Mouse (Mus musculus): ENCODE data around the gene Srrm4. TPM values are rescaled to one million over a fixed set of nuclear protein-coding genes. Genes with fewer than 3 reads are reported as not detected.

Srrm4 gene
- 0.42 and 0.48 TPM in 2 replicates for polyA plus RNA-seq (2015; fragmentation: Nextera tagmentation; extraction: Ambion mirVana)

GRCm38 (mm10) chr5:116591346-116592048, at the start of gene Srrm4:
Srrm4 (minus strand) TSS chr5:116591817.

DNA sequence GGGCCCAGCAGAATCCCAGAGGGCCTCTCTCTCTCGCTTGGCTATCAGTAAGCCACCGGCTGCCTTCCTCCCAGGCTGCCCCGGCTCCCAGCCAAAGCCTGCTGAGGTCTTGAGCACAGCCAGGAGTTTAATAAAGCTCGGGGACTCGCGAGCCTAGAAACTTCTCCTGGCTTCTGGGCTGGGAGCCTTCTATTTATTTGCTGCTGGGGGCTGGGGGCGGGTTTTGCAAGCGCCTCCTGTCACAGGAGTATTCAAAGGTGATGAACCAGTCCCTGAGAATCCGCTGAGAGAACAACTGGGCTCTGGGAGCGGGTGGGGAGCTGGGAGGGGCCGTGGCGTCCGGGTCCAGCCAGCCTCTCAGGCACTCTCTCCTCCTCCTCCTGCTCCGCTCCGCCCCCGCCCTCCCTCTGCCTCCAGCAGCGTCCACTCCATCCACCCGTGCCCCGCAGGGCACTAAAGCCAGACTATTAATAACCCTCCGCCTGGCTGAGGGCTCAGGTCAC, 168.9 kb downstream of the Srrm4 start, which contains the start of gene Hspb8:
TSS of gene Hspb8 (minus strand) at position 166 of the 503 bp plus-strand sequence.

Other genes starting within 250 kb of the Srrm4 start
- 73.4 and 78.6 TPM in 2 replicates for gene Hspb8, start 169.0 kb downstream of the Srrm4 start, polyA plus RNA-seq (2015; fragmentation: Nextera tagmentation; extraction: Ambion mirVana)

Measured in urinary bladder, postnatal 0 days (tissue).